Mouse (Mus musculus) gastrocnemius, adult 2 months (tissue): ENCODE results near the gene Sept6. TPM values are rescaled to one million over a fixed set of nuclear protein-coding genes. Genes with fewer than 3 reads are reported as not detected.

ENCODE experiments used
- DNase-seq: peaks from one replicate; pipeline ENCODE4 v3.0.0; 2022
- H3K27ac ChIP-seq: fragments of 200-600 bp; 2 replicates; pipeline ENCODE4 v1.8.1; 2022; ENCODE audit warnings: mild to moderate bottlenecking
- H3K4me3 ChIP-seq: fragments of 200-600 bp; 2 replicates; pipeline ENCODE4 v1.8.1; 2022; ENCODE audit warnings: mild to moderate bottlenecking, moderate library complexity
- CTCF ChIP-seq: fragments of 200-600 bp; IDR thresholded peaks from 2 replicates; pipeline ENCODE4 v1.8.1; 2022; ENCODE audit warnings: antibody characterized with exemption, mild to moderate bottlenecking, moderate library complexity
- intact Hi-C: fragments of 180-260 bp; cut with DNase I; formaldehyde crosslinking; loops from one replicate; pipeline ENCODE4 v1.15.1; 2025
- long read RNA-seq, 2 experiments: library from polyadenylated mRNA; stranded (forward); transcript quantifications; one replicate each; pipeline ENCODE4 v2.0.0; 2021
- total RNA-seq, 2 experiments: library from RNA; stranded (reverse); gene quantifications; 2 replicates each; pipeline ENCODE4 v1.2.3; 2021

The Sept6 gene
- 1 to 10 TPM in 1 of 2 experiments, under 1 TPM in 1; 0.99 to 1.9 TPM for total RNA-seq
- long read RNA-seq, experiment 1, full-length matches to known transcripts = 1 of 3 reads
- long read RNA-seq, experiment 1, partial matches to known transcripts = 0 of 3 reads
- long read RNA-seq, experiment 1, other reads (novel, unspliced or antisense) = 2 of 3 reads
- long read RNA-seq, experiment 2, partial matches to known transcripts = 0 of 3 reads
- long read RNA-seq, experiment 2, other reads (novel, unspliced or antisense) = 2 of 3 reads

GRCm38 (mm10) chrX:36991694-36992093 lies at the start of gene Sept6:
Sept6 (minus strand) TSS chrX:36991794.
- intact Hi-C loops = no loop called here
- TF ChIP-seq CTCF = no peak
- H3K27ac ChIP-seq = no peak within 1 kb of the TSS
- DNase-seq = no peak
- H3K4me3 ChIP-seq = no peak within 1 kb of the TSS

- TF ChIP-seq CTCF = no peak
- Histone ChIP-seq H3K4me3 (no peak overlapping the region), H3K27ac (no peak overlapping the region)
- DNase-seq = peak; percentile 37
- intact Hi-C loops = no loop called here
Measured at GRCm38 (mm10) chrX:37028378-37028777, 36.8 kb upstream of the Sept6 start.

GRCm38 (mm10) chrX:37023652-37024309 lies 32.2 kb upstream of the Sept6 start:
- no peak for DNase-seq
- no peak for TF ChIP-seq CTCF
- no peak overlapping the region for H3K4me3 ChIP-seq
- intact Hi-C loops = loop anchor here (5.0 kb wide), 1 partner anchor 191 kb away; no protein-coding TSS in a partner anchor
- no peak overlapping the region for H3K27ac ChIP-seq

GRCm38 (mm10) chrX:37022690-37023089 lies 31.1 kb upstream of the Sept6 start:
- Histone ChIP-seq H3K4me3 (no peak overlapping the region), H3K27ac (no peak overlapping the region)
- peak; percentile 90 for TF ChIP-seq CTCF
- peak; percentile 59 for DNase-seq
- intact Hi-C loops = loop anchor here (5.0 kb wide), 1 partner anchor 190 kb away; no protein-coding TSS in a partner anchor

GRCm38 (mm10) chrX:37019045-37019444 lies 27.5 kb upstream of the Sept6 start:
- Histone ChIP-seq H3K27ac (no peak overlapping the region), H3K4me3 (no peak overlapping the region)
- peak; percentile 50 for TF ChIP-seq CTCF
- intact Hi-C loops = no loop called here
- no peak for DNase-seq

- TF ChIP-seq CTCF = no peak
- no peak for DNase-seq
- intact Hi-C loops = no loop called here
- Histone ChIP-seq H3K27ac (no peak overlapping the region), H3K4me3 (no peak overlapping the region)
Measured at GRCm38 (mm10) chrX:37018150-37018654, 26.6 kb upstream of the Sept6 start.

GRCm38 (mm10) chrX:37013870-37014269 lies 22.3 kb upstream of the Sept6 start:
- intact Hi-C loops = no loop called here
- Histone ChIP-seq H3K4me3 (no peak overlapping the region), H3K27ac (no peak overlapping the region)
- TF ChIP-seq CTCF = no peak
- DNase-seq = no peak

- intact Hi-C loops = no loop called here
- DNase-seq = no peak
- H3K27ac ChIP-seq = no peak overlapping the region
Measured at GRCm38 (mm10) chrX:36991039-36991438, 555 bp downstream of the Sept6 start.

GRCm38 (mm10) chrX:36989752-36990404 lies 1.7 kb downstream of the Sept6 start:
- peak overlapping the region; percentile 79 for H3K4me3 ChIP-seq
- peak overlapping the region; percentile 31; the same call in 1 of the 2 replicates for H3K27ac ChIP-seq
- intact Hi-C loops = loop anchor here (10.0 kb wide), 1 partner anchor 75 kb away; no protein-coding TSS in a partner anchor
- no peak for TF ChIP-seq CTCF
- no peak for DNase-seq

More at GRCm38 (mm10) chrX:36991039-36991438, 555 bp downstream of the Sept6 start:
- H3K4me3 ChIP-seq = no peak overlapping the region
- no peak for TF ChIP-seq CTCF

GRCm38 (mm10) chrX:36989234-36989751 lies 2.3 kb downstream of the Sept6 start:
- peak overlapping the region; percentile 65 for H3K27ac ChIP-seq
- intact Hi-C loops = loop anchor here (10.0 kb wide), 1 partner anchor 74 kb away; no protein-coding TSS in a partner anchor
- no peak for TF ChIP-seq CTCF
- DNase-seq = peak; percentile 43
- H3K4me3 ChIP-seq = peak overlapping the region; percentile 79

- intact Hi-C loops = loop anchor here (10.0 kb wide), 1 partner anchor 74 kb away; no protein-coding TSS in a partner anchor
- H3K4me3 ChIP-seq = peak overlapping the region; percentile 79
- TF ChIP-seq CTCF = no peak
- DNase-seq = peak; percentile 30
- H3K27ac ChIP-seq = peak overlapping the region; percentile 65
Measured at GRCm38 (mm10) chrX:36988754-36989153, 2.8 kb downstream of the Sept6 start.

GRCm38 (mm10) chrX:36987851-36988250 lies 3.7 kb downstream of the Sept6 start:
- intact Hi-C loops = loop anchor here (10.0 kb wide), 1 partner anchor 73 kb away; no protein-coding TSS in a partner anchor
- DNase-seq = no peak
- no peak for TF ChIP-seq CTCF

GRCm38 (mm10) chrX:36985041-36985440 lies 6.6 kb downstream of the Sept6 start:
- no peak for TF ChIP-seq CTCF
- intact Hi-C loops = loop anchor here (10.0 kb wide), 1 partner anchor 70 kb away; no protein-coding TSS in a partner anchor
- H3K4me3 ChIP-seq = no peak overlapping the region
- DNase-seq = no peak
- no peak overlapping the region for H3K27ac ChIP-seq

More at GRCm38 (mm10) chrX:36987851-36988250, 3.7 kb downstream of the Sept6 start:
- H3K4me3 ChIP-seq = no peak overlapping the region; the same call in 1 of the 2 replicates
- no peak overlapping the region for H3K27ac ChIP-seq
